Mouse (Mus musculus): ENCODE data around the gene Nup85.
"Not testable (repeated sequence)": the region's sequence is repeated elsewhere in the genome, so short reads cannot be mapped to it uniquely, and the experiment has no call there.

The Nup85 gene

GRCm38 (mm10) chr11:115564064-115564809 lies at the start of gene Nup85:
Nup85 (plus strand) TSS chr11:115564434.
- peak; percentile 99 for DNase-seq

- no peak for DNase-seq
These were observed 49.2 kb upstream of the Nup85 start for GRCm38 (mm10) chr11:115515021-115515420.

GRCm38 (mm10) chr11:115516942-115517341 lies 47.3 kb upstream of the Nup85 start:
- DNase-seq = no peak

- no peak for DNase-seq
These were observed 45.5 kb upstream of the Nup85 start for GRCm38 (mm10) chr11:115518693-115519092.

GRCm38 (mm10) chr11:115519581-115519980 lies 44.7 kb upstream of the Nup85 start:
- DNase-seq = no peak

- DNase-seq = no peak
These were observed 44.0 kb upstream of the Nup85 start for GRCm38 (mm10) chr11:115520218-115520617.

DNA sequence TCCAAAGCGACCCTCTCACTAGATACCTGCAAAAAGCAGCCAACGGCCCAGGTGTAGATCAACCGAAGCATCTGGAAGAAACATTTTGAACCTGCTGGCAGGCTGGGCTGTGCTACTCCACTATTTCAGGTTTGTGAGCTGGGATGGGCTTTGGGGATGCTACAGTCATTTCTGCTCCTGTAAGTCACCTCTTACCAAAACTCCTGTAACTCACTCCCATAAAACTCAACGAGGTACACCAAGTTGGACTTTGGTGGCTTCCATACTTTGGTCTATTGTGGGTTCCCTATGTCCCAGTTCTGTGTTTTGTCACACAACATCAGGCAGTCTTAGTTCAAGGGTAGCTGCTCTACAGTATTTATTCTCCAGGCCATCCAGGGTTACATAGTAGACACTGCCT lies 43.2 kb upstream of the Nup85 start:
- no peak for DNase-seq

- no peak for DNase-seq
These were observed 42.0 kb upstream of the Nup85 start for GRCm38 (mm10) chr11:115522238-115522637.

- no peak for DNase-seq
These were observed 41.5 kb upstream of the Nup85 start for GRCm38 (mm10) chr11:115522703-115523102.

- not testable (repeated sequence) for DNase-seq
These were observed 37.8 kb upstream of the Nup85 start for GRCm38 (mm10) chr11:115526446-115526845.

GRCm38 (mm10) chr11:115534759-115535371 lies 29.4 kb upstream of the Nup85 start:
- DNase-seq = no peak

- DNase-seq = peak; percentile 73
These were observed 28.7 kb upstream of the Nup85 start for GRCm38 (mm10) chr11:115535401-115536037.

DNA sequence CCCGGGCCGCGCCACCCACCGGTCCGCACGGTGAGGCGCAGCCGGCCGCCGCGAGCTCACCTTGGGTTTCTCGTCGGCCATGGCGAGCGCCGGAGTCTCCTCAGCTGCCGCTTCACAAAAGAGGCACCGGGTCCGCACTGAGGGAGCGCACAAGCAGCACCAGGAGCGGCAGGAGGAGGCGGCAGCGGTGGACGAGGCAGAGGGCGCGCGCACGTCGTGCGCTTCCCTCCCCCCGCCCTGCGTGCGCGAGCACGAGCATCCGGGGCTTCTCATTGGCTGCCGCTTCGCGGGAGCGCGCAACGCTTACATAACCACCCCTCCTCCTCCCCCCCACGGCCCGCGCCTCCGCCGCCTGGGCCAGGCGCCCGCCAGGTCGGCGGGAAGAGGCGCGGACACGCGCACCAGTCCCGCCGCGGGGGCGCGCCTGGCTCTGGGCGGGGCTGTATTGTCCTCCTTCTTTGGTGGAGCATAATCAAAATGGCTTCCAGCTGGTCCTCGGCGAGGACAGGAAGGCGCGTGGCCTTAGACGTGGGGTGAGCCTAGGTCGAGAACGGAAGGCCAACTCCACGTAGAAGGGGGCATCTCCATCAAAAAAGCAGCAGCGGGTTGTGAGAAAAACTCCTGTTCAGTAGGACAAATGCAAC lies 28.1 kb upstream of the Nup85 start, which contains the start of gene Sumo2:
TSS of gene Sumo2 (minus strand) at position 239 of the 644 bp plus-strand sequence.
- peak; percentile 99 for DNase-seq

- DNase-seq = no peak
These were observed 27.2 kb upstream of the Nup85 start for GRCm38 (mm10) chr11:115536856-115537568.

DNA sequence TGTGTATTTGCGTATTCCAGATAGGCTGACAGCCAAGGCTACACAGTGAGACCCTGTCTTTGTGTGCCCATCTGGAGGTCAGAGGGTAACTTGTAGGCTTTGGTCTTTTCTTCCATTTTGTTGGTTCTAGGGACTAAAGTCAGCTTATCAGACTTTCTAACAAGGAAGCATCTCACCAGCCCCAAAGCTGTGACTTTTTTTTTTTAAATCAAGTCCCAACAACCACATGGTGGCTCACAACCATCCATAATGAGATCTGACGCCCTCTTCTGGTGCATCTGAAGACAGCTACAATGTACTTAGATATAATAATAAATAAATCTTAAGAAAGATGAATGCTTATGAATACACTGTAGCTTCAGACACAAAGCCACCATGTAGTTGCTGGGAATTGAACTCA lies 26.2 kb upstream of the Nup85 start:
- DNase-seq = no peak

DNA sequence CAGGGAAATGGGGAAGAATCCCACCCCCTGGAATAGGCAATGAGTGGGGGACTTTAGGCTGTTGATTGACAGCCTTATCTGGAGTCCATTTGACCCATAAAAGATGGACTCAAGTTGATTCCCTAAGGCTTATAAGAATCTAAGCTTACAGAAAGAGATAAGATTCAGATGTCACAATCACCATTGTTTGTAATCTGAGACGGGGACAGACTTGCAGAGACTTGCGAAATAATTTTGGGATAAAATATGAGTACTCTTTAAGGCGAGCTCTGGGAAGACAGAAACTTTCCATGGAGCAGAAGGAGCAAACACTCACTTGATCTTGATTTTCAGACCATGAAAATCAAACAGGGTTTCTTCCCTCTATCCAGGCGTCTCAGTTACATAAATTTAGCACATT lies 20.7 kb upstream of the Nup85 start:
- DNase-seq = no peak

DNA sequence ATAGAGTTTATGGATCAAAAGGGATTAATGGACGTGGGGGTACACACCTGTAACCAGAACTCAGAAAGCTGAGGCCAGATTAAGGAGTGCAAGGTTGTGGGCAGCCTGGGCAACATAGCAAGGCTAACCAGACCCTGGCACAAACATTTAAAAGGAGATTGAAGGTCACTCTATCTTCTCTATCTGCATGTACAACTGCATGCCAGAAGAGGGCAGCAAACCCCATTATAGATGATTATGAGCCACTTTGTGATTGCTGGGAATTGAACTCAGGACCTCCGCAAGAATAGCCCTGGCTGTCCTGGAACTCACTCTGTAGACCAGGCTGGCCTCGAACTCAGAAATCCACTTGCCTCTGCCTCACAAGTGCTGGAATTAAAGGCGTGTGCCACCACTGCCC lies 11.5 kb upstream of the Nup85 start:
- no peak for DNase-seq

GRCm38 (mm10) chr11:115555717-115556116 lies 8.5 kb upstream of the Nup85 start:
- DNase-seq = no peak

DNA sequence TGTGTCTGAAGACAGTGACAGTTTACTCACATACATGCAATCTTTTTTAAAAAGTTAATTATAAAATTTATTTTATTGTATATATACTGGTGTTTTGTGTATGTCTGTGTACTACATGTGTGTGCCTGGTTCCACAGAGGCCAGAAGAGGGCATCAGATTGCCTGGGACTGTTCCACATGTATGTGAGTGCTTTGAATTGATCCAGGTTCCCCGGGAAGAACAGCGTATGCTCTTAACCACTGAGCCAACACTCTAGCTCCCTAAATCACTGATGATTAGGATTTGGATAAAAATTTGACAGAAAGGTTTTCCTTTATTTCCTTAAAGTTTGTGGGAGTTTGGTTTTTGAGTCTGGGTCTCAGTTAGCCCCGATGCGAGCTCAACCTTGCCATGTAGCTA lies 828 bp upstream of the Nup85 start:
- DNase-seq = no peak

DNA sequence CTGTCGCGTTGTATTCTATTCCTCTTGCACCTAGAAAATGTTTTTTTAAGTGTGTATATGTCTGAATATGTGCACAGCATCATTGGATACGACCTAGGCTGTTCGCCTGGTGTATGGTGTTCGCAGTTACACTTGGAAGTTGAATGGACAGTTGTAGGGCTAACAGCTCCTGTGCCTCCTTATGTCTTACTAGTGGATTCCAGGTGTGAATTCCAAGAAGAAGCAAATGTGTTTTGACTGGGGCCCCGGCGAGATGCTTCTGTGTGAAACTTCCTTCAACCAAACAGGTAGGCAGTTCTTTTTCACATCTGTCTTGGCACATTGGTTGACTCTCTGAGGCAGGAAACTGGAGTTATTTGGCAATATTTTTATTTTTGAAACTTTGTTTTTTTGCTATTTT lies 727 bp downstream of the Nup85 start:
- no peak for DNase-seq

DNA sequence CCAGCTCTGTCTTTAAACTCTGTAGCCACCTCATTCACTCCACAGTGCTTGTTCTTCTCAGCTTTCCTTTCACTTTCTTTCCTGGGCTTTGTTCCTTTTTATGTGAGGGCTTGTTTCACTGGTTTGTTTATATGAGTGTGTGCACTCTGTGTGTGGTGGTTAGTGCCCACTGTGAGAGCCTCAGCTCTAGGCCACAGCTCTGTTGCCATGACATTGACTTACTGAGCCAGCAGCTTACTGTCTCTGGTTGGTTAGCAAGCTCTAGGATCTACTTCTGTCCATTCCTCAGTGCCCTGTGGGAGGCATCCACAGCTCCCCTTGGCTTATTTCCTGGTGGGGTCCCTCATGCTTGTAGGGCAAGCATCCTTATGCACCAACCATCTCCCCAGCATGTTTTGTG lies 14.8 kb downstream of the Nup85 start:
- DNase-seq = no peak

- DNase-seq = no peak
These were observed 18.8 kb downstream of the Nup85 start for GRCm38 (mm10) chr11:115582913-115583606.

Measured in right cerebral cortex, postnatal 4 days (tissue).